Mouse (Mus musculus) myocyte (in vitro differentiated cells): ENCODE measurements around the gene Mindy4.

Source experiments
- POLR2A ChIP-seq: IDR thresholded peaks from one replicate; pipeline ENCODE4 v1.6.1; 2011; ENCODE audit warnings: low read depth, mild to moderate bottlenecking, control low read depth, moderate library complexity; ENCODE audit not compliant: insufficient read length
- USF1 ChIP-seq: IDR thresholded peaks from one replicate; pipeline ENCODE4 v1.6.1; 2011; ENCODE audit warnings: low read depth, mild to moderate bottlenecking, control low read depth, moderate library complexity

DNA sequence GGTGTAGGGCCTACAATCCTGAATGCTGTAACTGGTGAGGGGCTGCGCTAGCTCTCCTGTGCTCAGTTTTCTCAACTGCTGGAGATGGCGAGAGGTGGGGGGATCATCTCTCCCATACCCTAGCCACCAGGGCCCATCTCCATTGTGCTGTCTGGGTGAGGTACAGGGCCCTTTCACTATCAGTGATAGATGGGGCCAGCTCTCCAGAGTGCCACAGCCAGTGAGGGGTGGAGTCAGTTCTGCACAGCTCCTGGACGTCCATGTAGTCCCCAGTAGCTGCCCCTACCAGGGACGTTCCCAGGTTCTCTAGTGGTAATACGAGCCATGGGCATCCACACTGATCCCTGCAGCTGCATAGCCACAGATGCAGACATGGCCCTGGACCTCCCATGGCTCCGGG is 118.3 kb downstream of the Mindy4 start:
- no peak for TF ChIP-seq USF1
- no peak for TF ChIP-seq POLR2A
